Mouse (Mus musculus) right cerebral cortex, postnatal 25 days (tissue): ENCODE measurements around the gene Ssty2.
"Not testable (repeated sequence)": the region's sequence is repeated elsewhere in the genome, so short reads cannot be mapped to it uniquely, and the experiment has no call there.

ENCODE experiments used
- DNase-seq: peaks from one replicate; pipeline ENCODE4 v3.0.0; 2022

Ssty2 gene

DNA sequence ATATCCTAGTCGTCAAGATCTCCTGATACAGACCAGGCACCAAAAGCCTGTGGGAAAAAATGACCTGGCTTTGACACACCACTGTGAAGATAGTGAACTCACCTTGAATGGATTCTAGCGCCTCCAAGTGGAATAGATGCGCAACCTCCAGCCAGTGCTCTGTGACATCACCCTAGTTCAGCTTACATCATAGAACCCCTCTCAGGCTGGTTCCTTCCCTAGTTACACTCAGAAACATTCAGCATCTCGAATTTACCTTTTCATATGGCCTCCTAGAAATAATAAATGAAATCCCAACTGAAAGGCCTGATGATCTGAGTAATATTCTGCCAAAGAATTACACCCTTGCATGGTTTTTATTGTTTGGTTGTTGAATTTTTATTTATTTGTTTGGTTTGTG is at the start of gene Ssty2:
Gene Ssty2, minus strand, starts transcription at position 101 of the 400 bp plus-strand sequence.
- not testable (repeated sequence) for DNase-seq
